ENCODE assay signal across 13 mouse cellular contexts in genomic region chr4:129222019-129222925, GRCm38 (mm10). TPM values are rescaled to one million over a fixed set of nuclear protein-coding genes. Genes with fewer than 3 reads are reported as not detected.
DNase-seq lines count a peak whose midpoint lies in the region; TF ChIP-seq lines count a peak whose summit lies in the region.
"Had no signal": no experiment of that assay in that cellular context is flagged by ENCODE, and none has a peak within 500 bp of the region (broad histone marks: within the 10 kb centered on the region; RNA-seq: fewer than 3 reads in every experiment).

No protein-coding gene starts in this region.

- peak overlapping the region; percentile 32; the same call in 1 of the 2 replicates for H3K27ac ChIP-seq in limb, embryonic 10.5 days
- no peak overlapping the region for H3K27ac ChIP-seq in kidney, adult 2 months (ENCODE audit: insufficient read depth, low read depth, low read length)
- H3K27ac ChIP-seq: embryonic facial prominence, embryonic 12.5 days; liver, embryonic 13.5 days; macrophage had no signal

- WGBS in limb, embryonic 10.5 days = 59% methylated on average over 31 of the region's 31 CpGs
- 87% methylated on average over 31 of the region's 31 CpGs for WGBS in kidney, adult 2 months

- TF ChIP-seq CTCF in kidney, adult 2 months (conservative IDR thresholded peaks at IDR 0.05; ENCODE audit: insufficient read depth, insufficient read length, low read depth, low read length) = no peak

- peaks cover 65% of the 10 kb centered on the region for H3K36me3 ChIP-seq in limb, embryonic 10.5 days
- peaks cover 2% of the 10 kb centered on the region for H3K36me3 ChIP-seq in kidney, adult 2 months (ENCODE audit: control insufficient read depth, insufficient read depth, low read length)

- peak; percentile 33 for DNase-seq in gastrocnemius, adult 18-20 months (ENCODE audit: low spot score)
- no peak for DNase-seq in gastrocnemius, postnatal 4 days (ENCODE audit: low spot score in 2 of 2)
- peak; percentile 42 for DNase-seq in lung, postnatal 10 days
- DNase-seq in lung, postnatal 14 days = no peak
- DNase-seq in cerebellum, postnatal 14 days = peak; percentile 47 to 48
- DNase-seq in limb, embryonic 10.5 days (ENCODE audit: low spot score) = no peak
- no peak for DNase-seq in right cerebral cortex, adult 18-20 months
- DNase-seq in kidney, adult 2 months = no peak
- DNase-seq: liver, embryonic 13.5 days had no signal

- H3K4me3 ChIP-seq in limb, embryonic 10.5 days = no peak overlapping the region
- H3K4me3 ChIP-seq in kidney, adult 2 months (ENCODE audit: insufficient read depth, low read depth, low read length) = no peak overlapping the region

- H3K9me3 ChIP-seq in limb, embryonic 10.5 days (replicated peaks) = no peaks in the 10 kb centered on the region
- H3K9me3 ChIP-seq: embryonic facial prominence, embryonic 12.5 days; forebrain, embryonic 12.5 days; liver, embryonic 13.5 days had no signal

- H3K4me1 ChIP-seq in limb, embryonic 10.5 days = peaks cover 65% of the 10 kb centered on the region
- no peaks in the 10 kb centered on the region for H3K4me1 ChIP-seq in kidney, adult 2 months (ENCODE audit: control insufficient read depth, insufficient read depth, low read length)

- TF ChIP-seq POLR2A in kidney, adult 2 months (IDR thresholded peaks at IDR 0.05; ENCODE audit: low read depth, low read length) = no peak

- H3K27me3 ChIP-seq in limb, embryonic 10.5 days (ENCODE audit: low read depth, poor library complexity, severe bottlenecking) = peaks cover 61% of the 10 kb centered on the region
- no peaks in the 10 kb centered on the region for H3K27me3 ChIP-seq in kidney, adult 2 months (replicated peaks; ENCODE audit: control insufficient read depth, insufficient read depth, low read length)
- H3K27me3 ChIP-seq: CH12.LX had no signal

RNA-seq across cellular contexts. Expression of gene Yars, which starts 32.7 kb away (rescaled TPM):
- total RNA-seq in gastrocnemius, adult 18-20 months (2021) = 10 to 100 TPM; 38.8 to 39.5 TPM
- total RNA-seq in gastrocnemius, postnatal 4 days (2021) = 10 to 100 TPM; 47.6 to 50.1 TPM
- 98.9 and 103 TPM in 2 replicates for polyA plus RNA-seq in limb, embryonic 10.5 days (2016; fragmentation: Nextera tagmentation; extraction: Ambion mirVana)
- 16.3 and 17.4 TPM in 2 replicates for polyA plus RNA-seq in kidney, adult 2 months (2012; rRNA removed)

RNA-seq across cellular contexts. Expression of gene S100pbp, which starts 32.7 kb away (rescaled TPM):
- 1 to 10 TPM; 2.9 to 4.1 TPM for total RNA-seq in gastrocnemius, adult 18-20 months (2021)
- total RNA-seq in gastrocnemius, postnatal 4 days (2021) = 10 to 100 TPM; 20.4 to 21.7 TPM
- polyA plus RNA-seq in limb, embryonic 10.5 days (2016; fragmentation: Nextera tagmentation; extraction: Ambion mirVana) = 29.7 and 34.5 TPM in 2 replicates
- polyA plus RNA-seq in kidney, adult 2 months (2012; rRNA removed) = 12.6 and 13.6 TPM in 2 replicates

RNA-seq across cellular contexts. Expression of gene C77080, which starts 38.9 kb away (rescaled TPM):
- total RNA-seq in gastrocnemius, adult 18-20 months (2021) = 1 to 10 TPM; 1.4 to 1.8 TPM
- total RNA-seq in gastrocnemius, postnatal 4 days (2021) = 1 to 10 TPM; 8.2 to 9.7 TPM
- 4.0 and 4.1 TPM in 2 replicates for polyA plus RNA-seq in limb, embryonic 10.5 days (2016; fragmentation: Nextera tagmentation; extraction: Ambion mirVana)
- 39.3 and 45.5 TPM in 2 replicates for polyA plus RNA-seq in kidney, adult 2 months (2012; rRNA removed)

Comparison
In these comparisons a context has a peak if more than half of its experiments do, and no peak if none do; other contexts are left out.
1. DNase-seq: peak in gastrocnemius, adult 18-20 months (single experiment), lung, postnatal 10 days (single experiment) and cerebellum, postnatal 14 days (2 of 2); none in gastrocnemius, postnatal 4 days (0 of 2), lung, postnatal 14 days (single experiment), limb, embryonic 10.5 days (single experiment), right cerebral cortex, adult 18-20 months (single experiment) and kidney, adult 2 months (single experiment).
2. RNA of gene S100pbp, which starts 32.7 kb away (total RNA-seq): 20.4 to 21.7 TPM in gastrocnemius, postnatal 4 days; 2.9 to 4.1 TPM in gastrocnemius, adult 18-20 months; every median in the first group is over 4 times any median in the second.